Mouse (Mus musculus) heart, postnatal 4 days (tissue): Measurements from ENCODE around the gene Rsl1d1. TPM values are rescaled to one million over a fixed set of nuclear protein-coding genes. Genes with fewer than 3 reads are reported as not detected.
"Not testable (repeated sequence)": the region's sequence is repeated elsewhere in the genome, so short reads cannot be mapped to it uniquely, and the experiment has no call there.

Experiments used
- DNase-seq: peaks from one replicate; pipeline ENCODE4 v3.0.0; 2021
- microRNA-seq, 2 experiments: library from miRNA; unstranded; fragments of <30 nt; microRNA quantifications; one replicate each; pipeline ENCODE4 v1.2.0; 2021 to 2022
- total RNA-seq, 2 experiments: library from RNA; stranded (reverse); gene quantifications; 2 replicates each; pipeline ENCODE4 v1.2.3; 2021

Rsl1d1 gene
- total RNA-seq, 2 experiments from 2014 or later: 64.3 to 70.0 TPM

- not testable (repeated sequence) for DNase-seq
These were observed 45.4 kb downstream of the Rsl1d1 start for GRCm38 (mm10) chr16:11157721-11158120.

GRCm38 (mm10) chr16:11154500-11154899, 48.6 kb downstream of the Rsl1d1 start:
- DNase-seq: no peak

GRCm38 (mm10) chr16:11143706-11144483, 59.2 kb downstream of the Rsl1d1 start:
- DNase-seq: peak; percentile 100

Small RNA genes within 50 kb of the gene (microRNA-seq; reads per million reads assigned to microRNA genes)
- 5.7 to 18.7 reads per million in 2 experiments for gene Gm23935

Other genes starting within 250 kb of the Rsl1d1 start
- gene Snn, start 142.4 kb downstream of the Rsl1d1 start, total RNA-seq: 10 to 100 TPM; 52.5 to 56.6 TPM
- 10 to 100 TPM; 50.0 to 60.4 TPM for gene Litaf, start 137.2 kb downstream of the Rsl1d1 start, total RNA-seq
- 10 to 100 TPM; 26.4 to 27.5 TPM for gene Txndc11, start 68.7 kb downstream of the Rsl1d1 start, total RNA-seq
- gene Zc3h7a, start 26.9 kb downstream of the Rsl1d1 start, total RNA-seq: 10 to 100 TPM; 58.2 to 60.0 TPM
- 10 to 100 TPM; 84.0 to 93.4 TPM for gene Gspt1, start 51.0 kb upstream of the Rsl1d1 start, total RNA-seq
- gene Tnfrsf17, start 110.5 kb upstream of the Rsl1d1 start, total RNA-seq: not detected
- gene Snx29, start 119.6 kb upstream of the Rsl1d1 start, total RNA-seq: 10 to 100 TPM; 15.0 to 16.1 TPM